Mouse (Mus musculus) cortical plate, adult 2 months (tissue): ENCODE data around the gene Gpr1.

Source experiments
- CTCF ChIP-seq: fragments of 200-500 bp; IDR thresholded peaks from 2 replicates; pipeline ENCODE4 v1.5.1; 2011; ENCODE audit warnings: mild to moderate bottlenecking, control low read depth, low read length; ENCODE audit not compliant: insufficient read depth; ENCODE audit errors: extremely low read depth
- POLR2A ChIP-seq: fragments of 200-500 bp; IDR thresholded peaks from 2 replicates; pipeline ENCODE4 v1.6.1; 2011; ENCODE audit warnings: mild to moderate bottlenecking, low read length, control low read depth; ENCODE audit not compliant: insufficient read depth; ENCODE audit errors: extremely low read depth

DNA sequence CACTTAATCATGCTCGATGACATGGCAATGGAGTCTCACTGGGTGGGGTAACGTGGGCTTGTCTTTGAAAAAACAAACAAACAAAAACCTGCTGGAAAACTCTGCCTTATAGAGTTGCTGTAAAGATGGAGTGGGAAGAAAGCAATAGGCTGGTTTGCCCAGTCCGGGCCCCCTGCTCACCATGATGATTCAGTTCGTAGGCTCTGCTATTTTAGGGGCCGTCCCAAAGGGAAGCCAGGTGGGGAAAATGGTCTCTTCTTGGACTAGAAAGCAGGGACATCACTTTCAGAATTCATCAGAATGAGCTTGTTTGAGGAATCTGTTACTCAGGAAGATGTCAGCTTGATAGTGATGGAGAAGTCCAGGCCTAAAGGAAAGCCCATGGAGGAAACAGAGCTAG is 12.9 kb upstream of the Gpr1 start:
- TF ChIP-seq POLR2A (no peak), CTCF (no peak)
